Mouse (Mus musculus) forebrain, embryonic 11.5 days (tissue): ENCODE data around the gene Rimbp2. TPM values are rescaled to one million over a fixed set of nuclear protein-coding genes. Genes with fewer than 3 reads are reported as not detected.
"Not testable (repeated sequence)": the region's sequence is repeated elsewhere in the genome, so short reads cannot be mapped to it uniquely, and the experiment has no call there.

ENCODE experiments used
- ATAC-seq: fragments of 200-750 bp; cut with Nextera tagmentation; replicated peaks from 2 replicates; pipeline ENCODE4 v1.8.0; 2017; ENCODE audit warnings: moderate TSS enrichment; ENCODE audit not compliant: low FRiP score
- DNase-seq: peaks from one replicate; pipeline ENCODE4 v3.0.0-alpha.2; 2017; ENCODE audit warnings: low spot score
- H3K27ac ChIP-seq: fragments of 300-500 bp; sonication (generic); 2 replicates; pipeline ENCODE4 v1.5.1; 2014; ENCODE audit warnings: low read depth, low read length
- H3K27me3 ChIP-seq: fragments of 300-500 bp; sonication (generic); 2 replicates; pipeline ENCODE4 v1.6.1; 2014; ENCODE audit warnings: mild to moderate bottlenecking, low read length, mixed read lengths; ENCODE audit not compliant: control insufficient read depth, insufficient read depth
- H3K36me3 ChIP-seq: fragments of 300-500 bp; sonication (generic); 2 replicates; pipeline ENCODE4 v1.6.1; 2014; ENCODE audit warnings: mild to moderate bottlenecking, low read length, moderate library complexity, mixed read lengths; ENCODE audit not compliant: control insufficient read depth, insufficient read depth
- H3K4me1 ChIP-seq: fragments of 300-500 bp; sonication (generic); replicated peaks from 2 replicates; pipeline ENCODE4 v1.6.1; 2014; ENCODE audit warnings: low read length, mixed read lengths; ENCODE audit not compliant: control insufficient read depth, insufficient read depth
- H3K4me2 ChIP-seq: fragments of 300-500 bp; sonication (generic); 2 replicates; pipeline ENCODE4 v1.6.1; 2014; ENCODE audit warnings: low read depth, mild to moderate bottlenecking, low read length, moderate library complexity, mixed read lengths; ENCODE audit not compliant: severe bottlenecking
- H3K4me3 ChIP-seq: fragments of 300-500 bp; sonication (generic); 2 replicates; pipeline ENCODE4 v1.5.1; 2014; ENCODE audit warnings: low read depth, low read length
- H3K9ac ChIP-seq: fragments of 300-500 bp; sonication (generic); 2 replicates; pipeline ENCODE4 v1.6.1; 2014; ENCODE audit warnings: low read length
- H3K9me3 ChIP-seq: fragments of 300-500 bp; sonication (generic); 2 replicates; pipeline ENCODE4 v1.6.1; 2016; ENCODE audit warnings: low read length, mixed read lengths; ENCODE audit not compliant: control insufficient read depth
- WGBS: fragments of 180-500 bp; shearing (Covaris S2); extraction: QIAGEN DNeasy Blood & Tissue Kit; methylation state at CpG from one replicate; pipeline ENCODE4 v1.1.7; 2014; 5-methylcytosine and 5-hydroxymethylcytosine counted together
- polyA plus RNA-seq: library from polyadenylated mRNA; unstranded; fragments of >200 nt; fragmentation: Nextera tagmentation; extraction: Ambion mirVana; gene quantifications from 2 replicates; pipeline ENCODE4 v1.2.1, GENCODE M21; 2014

Gene Rimbp2
- polyA plus RNA-seq, 1 experiment from 2014 or later = 0.44 TPM

DNA sequence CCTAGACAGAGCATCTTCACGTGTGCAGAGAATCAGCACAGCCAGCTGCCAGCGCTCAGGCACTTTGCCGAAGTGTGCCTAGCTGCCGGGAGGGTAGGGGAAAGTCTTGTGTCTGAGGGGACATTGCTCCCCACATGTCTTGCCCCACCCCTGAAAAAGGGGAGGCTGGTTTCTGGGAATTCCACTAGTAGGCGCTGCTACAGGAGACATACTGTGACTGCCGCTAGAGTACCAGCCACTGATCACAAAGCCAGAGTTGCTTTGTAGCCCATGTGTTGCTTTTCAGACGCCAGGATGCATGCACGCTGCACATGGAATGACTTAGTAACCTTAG lies 213.5 kb downstream of the Rimbp2 start:
- no peaks in the 10 kb centered on the region for H3K36me3 ChIP-seq
- no peak overlapping the region for H3K9ac ChIP-seq
- ATAC-seq = no peak
- H3K4me2 ChIP-seq = peak overlapping the region; percentile 29; the same call in 1 of the 2 replicates
- no peak overlapping the region for H3K4me3 ChIP-seq
- H3K27ac ChIP-seq = no peak overlapping the region
- 19% methylated on average over 8 of the region's 8 CpGs for WGBS
- peaks cover 2% of the 10 kb centered on the region; the same call in 1 of the 2 replicates for H3K27me3 ChIP-seq
- no peaks in the 10 kb centered on the region for H3K9me3 ChIP-seq
- DNase-seq = no peak
- peaks cover 3% of the 10 kb centered on the region; the same call in 1 of the 2 replicates for H3K4me1 ChIP-seq

DNA sequence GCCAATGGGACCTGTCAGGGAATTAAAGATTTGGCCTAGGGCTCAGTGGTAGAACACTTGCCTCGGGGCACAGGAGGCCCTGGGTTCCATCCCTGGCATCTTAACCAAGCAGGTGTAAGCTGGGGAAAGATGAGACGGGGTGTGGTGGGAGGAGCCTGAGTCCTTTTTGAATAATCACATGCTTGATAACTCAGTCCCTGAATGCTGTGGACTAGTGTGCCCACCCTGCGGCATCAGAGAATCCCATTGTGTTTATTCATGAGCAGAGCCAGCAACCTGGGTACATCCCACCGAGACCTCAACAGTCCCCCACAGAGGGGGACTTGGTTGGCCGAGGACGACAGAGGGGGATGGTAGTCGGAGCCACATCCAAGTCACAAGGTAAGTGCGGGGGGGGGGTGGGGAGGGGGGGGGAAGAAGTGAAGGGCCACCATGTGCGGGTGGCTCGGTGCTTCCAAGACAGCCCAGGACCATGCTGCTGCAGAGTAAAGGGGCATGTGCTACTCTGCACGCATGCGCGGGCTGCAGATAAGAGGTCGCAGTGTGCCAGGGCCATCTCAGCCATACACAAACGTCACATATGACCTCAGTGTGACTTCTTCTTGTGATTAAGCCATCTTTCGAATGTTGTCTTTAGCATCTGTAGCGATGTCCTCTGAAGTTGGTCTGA lies 214.0 kb downstream of the Rimbp2 start:
- Histone ChIP-seq H3K4me3 (no peak overlapping the region), H3K27ac (no peak overlapping the region), H3K4me2 (peak overlapping the region; percentile 29; the same call in 1 of the 2 replicates), H3K9ac (no peak overlapping the region), H3K27me3 (peaks cover 2% of the 10 kb centered on the region; the same call in 1 of the 2 replicates), H3K4me1 (peaks cover 3% of the 10 kb centered on the region; the same call in 1 of the 2 replicates), H3K9me3 (no peaks in the 10 kb centered on the region), H3K36me3 (no peaks in the 10 kb centered on the region)
- ATAC-seq = peak; percentile 33; the same call in 1 of the 2 replicates
- no peak for DNase-seq
- WGBS = 18% methylated on average over 15 of the region's 17 CpGs

DNA sequence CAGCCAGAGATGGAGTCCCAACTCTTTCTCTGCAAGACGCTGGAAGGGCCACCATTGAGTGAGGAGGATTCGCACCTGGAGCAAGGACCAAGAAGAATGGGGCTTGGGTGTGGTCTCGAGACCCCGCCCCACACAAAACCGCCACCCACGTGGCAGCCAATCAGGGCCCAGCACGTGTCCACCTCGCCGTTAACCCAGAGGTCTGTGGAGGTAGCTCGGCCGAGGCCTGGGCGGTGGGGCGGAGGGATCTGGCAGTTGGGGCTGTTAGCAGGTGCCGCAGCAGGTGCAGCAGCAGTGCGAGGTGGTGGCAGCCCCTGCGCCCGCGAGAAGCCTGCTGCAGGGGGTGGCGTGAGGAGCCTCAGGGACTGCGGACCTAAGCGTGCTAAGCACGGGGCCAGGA lies 217.4 kb downstream of the Rimbp2 start:
- peaks cover 3% of the 10 kb centered on the region; the same call in 1 of the 2 replicates for H3K4me1 ChIP-seq
- H3K9me3 ChIP-seq = no peaks in the 10 kb centered on the region
- peaks cover 2% of the 10 kb centered on the region; the same call in 1 of the 2 replicates for H3K27me3 ChIP-seq
- H3K9ac ChIP-seq = no peak overlapping the region
- no peak overlapping the region for H3K27ac ChIP-seq
- H3K4me3 ChIP-seq = no peak overlapping the region
- DNase-seq (no peak), ATAC-seq (no peak)
- no peak overlapping the region for H3K4me2 ChIP-seq
- WGBS = 79% methylated on average over 22 of the region's 22 CpGs
- H3K36me3 ChIP-seq = no peaks in the 10 kb centered on the region

DNA sequence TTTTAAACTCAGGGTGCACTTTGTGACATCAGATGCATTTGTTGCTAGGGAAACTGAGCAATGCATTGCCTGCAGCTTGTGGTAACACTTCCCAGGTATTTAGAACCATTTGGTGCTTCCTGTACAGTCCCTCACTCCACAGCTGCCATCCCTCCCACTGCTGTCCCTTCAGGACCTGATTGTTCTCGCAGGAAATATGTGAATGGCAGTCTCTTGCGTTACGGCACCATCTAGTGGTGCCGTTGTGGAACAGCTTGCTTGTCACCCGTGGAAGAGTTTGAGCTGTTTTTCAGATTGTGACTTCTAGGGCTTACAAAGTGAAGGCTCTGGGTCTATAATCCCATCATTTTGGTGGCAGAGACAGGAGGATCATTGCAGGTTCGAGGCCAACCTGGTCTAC lies 219.3 kb downstream of the Rimbp2 start:
- Histone ChIP-seq H3K4me2 (no peak overlapping the region), H3K9ac (no peak overlapping the region), H3K4me3 (no peak overlapping the region), H3K9me3 (no peaks in the 10 kb centered on the region), H3K27ac (no peak overlapping the region), H3K27me3 (peaks cover 2% of the 10 kb centered on the region; the same call in 1 of the 2 replicates), H3K36me3 (no peaks in the 10 kb centered on the region), H3K4me1 (peaks cover under 1% of the 10 kb centered on the region; the same call in 1 of the 2 replicates)
- WGBS = 4% methylated on average over 6 of the region's 6 CpGs
- DNase-seq = peak; percentile 74
- ATAC-seq = 0 out of 2 replicates have a peak, but pooled peaks have one; percentile 53

DNA sequence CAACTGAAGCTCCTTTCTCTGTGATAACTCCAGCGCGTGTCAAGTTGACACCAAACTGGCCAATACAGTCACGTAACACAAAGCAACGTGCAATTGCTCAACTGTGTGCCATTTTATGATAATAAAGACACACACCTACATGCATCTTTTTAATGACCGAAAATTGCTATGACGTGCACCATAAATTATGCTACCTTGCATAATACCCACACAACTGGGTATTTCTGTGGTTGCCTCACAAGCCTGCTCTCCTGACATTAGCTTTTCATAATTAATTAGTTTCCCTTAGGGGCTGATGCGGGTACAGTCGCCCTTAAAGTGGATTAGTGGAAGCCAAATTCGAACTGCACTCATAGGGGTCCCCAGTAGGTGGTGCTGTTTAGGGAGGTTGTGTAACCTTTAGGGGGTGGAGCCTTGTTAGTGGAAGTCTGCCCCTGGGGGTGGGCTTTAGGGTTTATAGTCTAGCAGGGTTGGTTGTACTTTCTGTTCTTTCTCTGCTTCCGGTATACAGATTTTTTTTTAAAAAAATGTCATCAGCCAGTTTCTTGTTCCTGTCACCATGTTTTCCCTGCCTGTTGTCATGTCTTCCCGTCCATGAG lies 220.8 kb downstream of the Rimbp2 start:
- DNase-seq = no peak
- no peak overlapping the region for H3K4me2 ChIP-seq
- no peaks in the 10 kb centered on the region for H3K27me3 ChIP-seq
- ATAC-seq = no peak
- WGBS = 71% methylated on average over 11 of the region's 11 CpGs
- H3K9ac ChIP-seq = no peak overlapping the region
- H3K4me1 ChIP-seq = no peaks in the 10 kb centered on the region
- no peak overlapping the region for H3K4me3 ChIP-seq
- no peak overlapping the region for H3K27ac ChIP-seq
- H3K9me3 ChIP-seq = no peaks in the 10 kb centered on the region
- no peaks in the 10 kb centered on the region for H3K36me3 ChIP-seq

DNA sequence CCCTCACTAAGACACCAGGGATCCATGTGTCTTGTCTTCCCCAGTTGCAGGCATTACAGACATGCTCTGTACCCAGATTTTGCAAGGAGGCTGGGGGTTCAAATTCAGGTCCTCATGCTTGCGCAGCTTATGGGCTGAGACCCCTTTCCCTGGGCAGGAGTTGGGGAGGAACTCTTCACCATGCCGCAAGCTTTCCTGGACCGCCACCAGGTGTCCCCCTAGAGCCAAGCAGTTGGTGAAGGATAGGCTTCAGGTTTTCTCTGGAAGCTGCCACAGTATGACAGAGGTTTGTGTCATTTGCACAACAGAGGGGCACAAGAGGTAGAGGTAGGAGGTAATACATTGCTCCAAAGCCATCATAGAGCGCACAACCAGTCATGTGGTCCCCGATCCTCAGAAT lies 222.7 kb downstream of the Rimbp2 start:
- DNase-seq = peak; percentile 81
- WGBS = 32% methylated on average over 5 of the region's 5 CpGs
- Histone ChIP-seq H3K4me1 (no peaks in the 10 kb centered on the region), H3K36me3 (no peaks in the 10 kb centered on the region), H3K9me3 (no peaks in the 10 kb centered on the region), H3K27ac (no peak overlapping the region), H3K4me2 (no peak overlapping the region), H3K9ac (no peak overlapping the region), H3K27me3 (no peaks in the 10 kb centered on the region), H3K4me3 (no peak overlapping the region)
- ATAC-seq = no peak

DNA sequence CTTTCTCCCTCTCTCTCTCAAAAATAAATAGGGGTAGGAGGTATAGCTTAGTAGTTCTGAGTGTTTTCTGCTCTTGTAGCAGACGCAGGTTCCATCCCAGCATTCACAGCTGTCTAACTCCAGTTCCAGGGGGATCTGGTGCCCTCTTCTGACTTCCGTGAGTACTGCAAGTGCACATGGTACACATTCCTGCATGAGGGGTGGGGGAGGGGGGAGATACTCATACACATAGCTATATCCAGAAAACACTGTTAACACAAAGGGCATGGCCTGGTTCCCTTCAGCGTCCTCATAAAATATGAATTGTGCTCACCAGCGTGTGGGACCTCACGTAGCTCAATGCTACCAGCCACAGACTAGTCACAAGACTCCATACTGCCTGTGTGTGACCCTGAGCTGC lies 223.9 kb downstream of the Rimbp2 start:
- no peaks in the 10 kb centered on the region for H3K36me3 ChIP-seq
- H3K27ac ChIP-seq = no peak overlapping the region
- H3K27me3 ChIP-seq = no peaks in the 10 kb centered on the region
- H3K9me3 ChIP-seq = no peaks in the 10 kb centered on the region
- no peak for ATAC-seq
- no peak overlapping the region for H3K4me3 ChIP-seq
- H3K4me2 ChIP-seq = no peak overlapping the region
- no peak overlapping the region for H3K9ac ChIP-seq
- DNase-seq = peak; percentile 66
- 74% methylated on average over 5 of the region's 5 CpGs for WGBS
- H3K4me1 ChIP-seq = no peaks in the 10 kb centered on the region

DNA sequence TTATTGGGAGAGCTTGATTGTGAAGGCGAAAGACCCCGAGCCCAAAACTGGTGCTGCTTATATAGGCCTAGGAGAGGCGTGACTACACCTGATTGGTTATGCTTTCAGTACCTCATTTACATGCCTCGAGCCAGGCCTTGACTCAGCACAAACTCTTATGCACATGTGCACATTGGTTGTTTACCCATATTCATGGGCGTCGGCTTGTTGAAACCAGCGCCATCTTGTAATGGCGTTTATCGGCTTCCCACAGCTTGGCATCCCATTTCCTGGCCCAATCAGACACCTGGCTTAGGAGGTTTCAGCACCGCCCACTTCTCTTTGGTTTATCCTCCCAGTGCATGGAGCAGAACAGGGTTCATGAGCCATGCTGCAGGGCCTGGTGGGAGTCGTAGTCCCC lies 232.8 kb downstream of the Rimbp2 start:
- not testable (repeated sequence) for H3K4me2 ChIP-seq, ATAC-seq, H3K36me3 ChIP-seq, H3K4me1 ChIP-seq, H3K27me3 ChIP-seq, H3K27ac ChIP-seq, H3K4me3 ChIP-seq, DNase-seq, H3K9me3 ChIP-seq, H3K9ac ChIP-seq
- 93% methylated on average over 11 of the region's 11 CpGs for WGBS

DNA sequence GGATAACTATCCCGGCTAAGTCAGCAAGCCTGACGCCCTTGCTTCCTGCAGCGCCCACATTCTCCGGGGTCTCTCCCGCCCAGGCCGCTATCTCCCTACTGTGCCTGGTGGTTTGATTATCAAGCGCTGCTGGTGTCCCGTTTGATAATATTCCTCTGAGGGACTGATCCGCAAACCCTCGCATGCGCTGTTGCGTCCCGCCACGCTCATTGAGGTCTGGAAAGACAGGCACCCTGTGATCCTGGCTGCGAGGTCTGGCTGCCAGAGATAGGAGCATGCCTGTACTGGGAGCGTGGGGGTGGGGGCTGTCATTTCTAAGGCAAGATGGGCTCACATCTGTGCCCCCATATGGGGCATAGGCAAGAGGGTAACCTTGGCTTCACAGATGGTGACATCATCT lies 238.1 kb downstream of the Rimbp2 start:
- H3K4me1 ChIP-seq = no peaks in the 10 kb centered on the region
- no peaks in the 10 kb centered on the region for H3K9me3 ChIP-seq
- ATAC-seq (no peak), DNase-seq (no peak)
- no peaks in the 10 kb centered on the region for H3K27me3 ChIP-seq
- no peak overlapping the region for H3K27ac ChIP-seq
- H3K9ac ChIP-seq = no peak overlapping the region
- WGBS = 77% methylated on average over 16 of the region's 16 CpGs
- no peak overlapping the region for H3K4me2 ChIP-seq
- no peak overlapping the region for H3K4me3 ChIP-seq
- H3K36me3 ChIP-seq = no peaks in the 10 kb centered on the region
